Mouse (Mus musculus): ENCODE results near the gene Dlgap4. TPM values are rescaled to one million over a fixed set of nuclear protein-coding genes. Genes with fewer than 3 reads are reported as not detected.

Dlgap4 gene
- total RNA-seq, 2 experiments from 2014 or later = 8.3 to 9.0 TPM

DNA sequence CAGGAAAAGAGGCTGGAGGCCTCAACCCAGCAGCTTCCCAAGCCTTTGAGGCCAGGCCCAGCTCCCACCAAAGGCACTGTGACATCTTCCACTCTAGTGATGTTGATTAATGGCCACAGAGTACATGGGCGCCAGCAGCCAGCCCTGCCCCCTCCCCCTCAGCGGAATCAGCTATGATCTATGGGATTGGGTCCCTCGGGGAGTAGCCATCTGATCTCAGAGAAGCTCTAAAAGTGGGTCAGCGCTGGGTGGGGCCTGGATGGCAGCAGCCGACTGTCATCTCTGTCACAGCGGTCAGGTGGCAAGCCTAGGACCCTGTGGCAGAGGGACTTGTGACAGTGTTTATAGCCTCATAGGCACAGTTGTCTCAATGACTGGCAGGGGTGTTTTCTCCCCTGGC, 37.5 kb downstream of the Dlgap4 start:
- no peak for ATAC-seq (replicated peaks; ENCODE audit: low FRiP score, poor library complexity, severe bottlenecking)

- ATAC-seq (replicated peaks; ENCODE audit: low FRiP score, poor library complexity, severe bottlenecking) = no peak
Observed at GRCm38 (mm10) chr2:156652841-156653240, 39.3 kb downstream of the Dlgap4 start.

DNA sequence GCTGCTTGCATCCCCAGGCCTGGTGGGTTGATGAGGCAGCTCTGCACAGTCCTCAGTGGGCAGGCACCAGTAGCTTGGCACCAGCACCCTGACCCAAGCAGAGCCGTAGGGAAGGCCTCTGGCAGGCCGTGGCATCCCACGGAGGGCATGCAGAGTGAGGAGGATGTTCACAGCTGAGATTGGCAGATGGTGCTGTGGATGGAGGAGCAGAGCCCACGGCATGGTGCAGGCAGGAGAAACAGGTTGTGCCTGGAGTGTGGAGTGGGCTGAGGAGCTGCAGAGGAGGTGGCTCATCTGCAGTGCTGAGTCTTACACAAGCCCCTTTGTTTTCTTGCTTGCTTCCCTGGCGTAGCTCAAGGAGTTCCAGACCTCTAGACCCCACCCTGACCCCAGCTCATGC, 40.6 kb downstream of the Dlgap4 start:
- ATAC-seq (replicated peaks; ENCODE audit: low FRiP score, poor library complexity, severe bottlenecking) = no peak

GRCm38 (mm10) chr2:156655626-156656025, 42.1 kb downstream of the Dlgap4 start:
- no peak for ATAC-seq (replicated peaks; ENCODE audit: low FRiP score, poor library complexity, severe bottlenecking)

- no peak for ATAC-seq (replicated peaks; ENCODE audit: low FRiP score, poor library complexity, severe bottlenecking)
Observed at GRCm38 (mm10) chr2:156657522-156657921, 44.0 kb downstream of the Dlgap4 start.

DNA sequence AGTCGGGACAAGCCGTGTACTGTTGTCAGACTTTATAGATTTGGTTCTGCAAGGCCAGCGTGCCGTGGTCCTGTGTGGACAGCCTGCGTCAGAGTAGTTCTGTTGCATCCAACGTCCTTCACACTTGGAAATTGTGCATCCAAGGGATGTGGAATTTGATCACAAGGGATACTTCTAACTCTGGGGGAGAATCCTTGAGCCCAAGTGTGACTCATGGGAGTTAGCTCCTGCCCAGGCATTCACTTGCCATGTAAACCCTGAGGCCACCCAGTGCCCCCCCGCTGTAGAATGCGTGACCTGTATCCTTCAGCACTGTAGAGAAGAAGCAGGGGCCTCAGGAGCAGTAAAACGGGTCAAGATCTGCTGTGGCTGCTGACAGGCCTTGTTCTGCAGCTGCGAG, 44.7 kb downstream of the Dlgap4 start:
- ATAC-seq (replicated peaks; ENCODE audit: low FRiP score, poor library complexity, severe bottlenecking) = no peak

DNA sequence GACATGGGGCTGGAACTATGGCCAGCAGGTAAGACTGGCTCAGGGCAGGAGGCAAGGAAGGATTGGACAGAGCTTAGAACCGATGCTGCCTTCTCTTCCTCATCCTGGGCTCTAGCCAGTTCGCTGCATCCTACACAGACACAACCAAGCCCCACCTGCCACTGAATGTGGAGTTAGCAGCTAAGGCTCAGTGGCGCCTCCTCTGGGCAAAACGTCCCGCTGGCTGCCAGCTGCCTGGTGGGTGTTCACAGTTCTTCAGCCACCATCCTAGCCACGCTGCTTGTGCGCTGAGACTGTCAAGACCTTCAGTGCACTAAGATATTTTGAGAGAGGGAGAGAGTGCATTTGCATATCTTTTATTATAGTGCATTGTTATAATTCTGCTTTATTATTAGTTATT, 45.2 kb downstream of the Dlgap4 start:
- no peak for ATAC-seq (replicated peaks; ENCODE audit: low FRiP score, poor library complexity, severe bottlenecking)

GRCm38 (mm10) chr2:156659981-156660380, 46.5 kb downstream of the Dlgap4 start:
- ATAC-seq (replicated peaks; ENCODE audit: low FRiP score, poor library complexity, severe bottlenecking) = no peak

DNA sequence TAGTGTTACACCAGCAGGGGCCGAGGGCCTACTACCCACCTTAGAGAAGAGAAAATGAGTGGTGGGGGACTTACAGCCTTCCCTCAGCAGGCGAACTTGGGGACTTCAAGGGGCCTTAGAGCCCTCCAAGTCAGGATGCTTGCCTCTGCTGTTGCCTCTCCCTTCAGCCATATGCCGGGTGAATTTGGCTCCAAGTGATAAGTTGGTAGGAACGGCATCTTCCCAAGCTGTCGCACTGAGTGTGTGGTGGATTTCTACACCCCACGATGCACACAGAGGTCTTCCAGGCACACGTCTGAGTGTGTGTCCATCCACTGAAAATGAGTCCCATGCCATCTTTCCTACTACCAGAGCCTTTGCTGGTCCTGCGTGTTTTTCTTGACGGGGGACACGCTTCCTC, 49.7 kb downstream of the Dlgap4 start:
- no peak for ATAC-seq (replicated peaks; ENCODE audit: low FRiP score, poor library complexity, severe bottlenecking)

- ATAC-seq (replicated peaks; ENCODE audit: low FRiP score, poor library complexity, severe bottlenecking) = no peak
Observed at GRCm38 (mm10) chr2:156664407-156664806, 50.9 kb downstream of the Dlgap4 start.

DNA sequence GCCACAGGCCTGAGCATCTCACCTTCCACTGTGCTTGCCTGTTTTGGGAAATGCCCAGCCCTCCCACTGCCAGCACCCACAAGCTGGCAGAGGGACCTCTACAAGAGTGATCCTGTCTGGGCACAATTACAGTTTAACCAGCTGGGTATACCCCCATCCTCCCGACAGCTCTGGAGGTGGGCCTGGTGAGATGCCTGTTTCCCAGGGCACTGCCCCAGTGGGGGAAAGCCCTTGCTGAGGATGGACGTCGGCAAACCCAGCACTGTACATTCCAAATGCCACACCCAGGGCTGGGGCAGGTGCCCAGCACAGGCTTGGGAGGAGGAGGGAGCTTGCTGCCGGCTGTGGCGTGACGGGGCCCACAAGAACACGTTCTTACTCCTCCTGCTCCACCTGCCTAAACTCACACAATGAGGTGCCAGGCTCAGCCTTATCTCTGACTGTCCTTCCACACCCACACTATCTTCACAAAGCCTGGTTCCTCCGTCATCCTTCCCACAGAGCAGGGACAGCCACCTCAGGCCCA, 51.6 kb downstream of the Dlgap4 start:
- ATAC-seq (replicated peaks; ENCODE audit: low FRiP score, poor library complexity, severe bottlenecking) = no peak

- no peak for ATAC-seq (replicated peaks; ENCODE audit: low FRiP score, poor library complexity, severe bottlenecking)
Observed at GRCm38 (mm10) chr2:156665620-156666196, 52.2 kb downstream of the Dlgap4 start.

DNA sequence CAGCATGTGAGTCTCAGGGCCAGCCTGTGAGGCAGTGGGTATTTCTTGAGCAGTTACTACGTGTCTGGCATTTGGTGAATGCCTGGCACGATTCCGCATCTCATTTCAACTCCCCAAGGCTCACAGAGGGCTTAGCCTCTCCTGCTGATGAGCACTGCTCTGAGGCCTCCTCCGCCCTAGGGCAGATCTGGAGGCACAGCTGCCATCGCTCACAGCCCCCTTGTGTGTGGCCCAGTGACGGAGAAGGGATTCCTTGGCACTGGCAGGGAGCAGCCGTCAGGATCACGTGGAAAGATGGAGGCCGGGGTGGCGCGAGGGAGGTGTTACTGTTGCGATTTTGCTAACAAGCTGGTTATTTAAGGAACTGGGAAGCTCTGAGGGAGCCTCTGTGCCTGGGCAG, 52.7 kb downstream of the Dlgap4 start:
- no peak for ATAC-seq (replicated peaks; ENCODE audit: low FRiP score, poor library complexity, severe bottlenecking)

- ATAC-seq (replicated peaks; ENCODE audit: low FRiP score, poor library complexity, severe bottlenecking) = no peak
Observed at GRCm38 (mm10) chr2:156667290-156667689, 53.8 kb downstream of the Dlgap4 start.

- ATAC-seq (replicated peaks; ENCODE audit: low FRiP score, poor library complexity, severe bottlenecking) = no peak
Observed at GRCm38 (mm10) chr2:156668625-156669024, 55.1 kb downstream of the Dlgap4 start.

- no peak for ATAC-seq (replicated peaks; ENCODE audit: low FRiP score, poor library complexity, severe bottlenecking)
Observed at GRCm38 (mm10) chr2:156673307-156673706, 59.8 kb downstream of the Dlgap4 start.

- no peak for ATAC-seq (replicated peaks; ENCODE audit: low FRiP score, poor library complexity, severe bottlenecking)
Observed at GRCm38 (mm10) chr2:156673881-156674669, 60.6 kb downstream of the Dlgap4 start.

DNA sequence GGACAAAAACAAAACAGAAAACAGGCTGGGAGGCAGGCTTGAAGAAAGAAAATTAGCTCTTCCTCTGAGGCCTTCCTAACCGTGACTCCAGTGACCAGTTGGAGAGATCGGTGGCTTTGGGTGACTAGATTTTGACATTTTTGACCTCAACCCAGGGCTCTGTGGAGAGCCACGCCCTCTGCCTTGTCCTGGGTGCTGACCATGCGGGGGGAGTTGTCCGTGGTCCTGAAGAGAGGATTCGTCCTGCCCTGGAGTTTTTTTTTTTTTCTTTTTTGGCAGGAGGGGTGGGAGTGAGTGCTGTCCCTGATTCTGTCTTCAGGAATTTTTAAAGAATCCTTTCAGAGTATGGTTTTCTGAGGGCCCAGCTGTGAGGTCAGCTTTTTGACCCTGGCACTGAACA, 63.4 kb downstream of the Dlgap4 start:
- ATAC-seq (replicated peaks; ENCODE audit: low FRiP score, poor library complexity, severe bottlenecking) = no peak

GRCm38 (mm10) chr2:156678112-156678511, 64.6 kb downstream of the Dlgap4 start:
- no peak for ATAC-seq (replicated peaks; ENCODE audit: low FRiP score, poor library complexity, severe bottlenecking)

DNA sequence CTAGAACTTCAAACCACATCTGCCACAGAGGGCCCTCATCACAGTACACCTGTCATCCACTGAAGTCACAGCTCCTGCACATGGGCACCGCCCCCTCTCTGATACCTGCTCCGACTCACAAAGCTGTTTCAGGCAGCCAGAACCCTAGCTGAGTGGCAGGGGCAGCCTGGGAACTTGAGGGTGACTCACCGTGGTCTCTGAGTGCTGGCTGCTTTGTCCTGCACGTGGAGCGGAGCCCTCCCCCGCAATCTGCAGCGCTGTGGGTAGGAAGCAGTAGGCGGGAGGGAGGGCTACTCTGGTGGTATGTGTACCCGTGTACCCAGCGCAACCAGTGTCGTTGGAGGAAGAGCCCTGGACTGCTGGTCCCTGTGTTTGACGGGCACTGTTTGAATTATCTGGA, 69.5 kb downstream of the Dlgap4 start:
- no peak for ATAC-seq (replicated peaks; ENCODE audit: low FRiP score, poor library complexity, severe bottlenecking)

GRCm38 (mm10) chr2:156685999-156686398, 72.5 kb downstream of the Dlgap4 start:
- ATAC-seq (replicated peaks; ENCODE audit: low FRiP score, poor library complexity, severe bottlenecking) = no peak

Data from erythroblast, adult 5-6 weeks (primary cell).